ENCODE assay signal across 20 mouse cellular contexts in the genomic region with DNA sequence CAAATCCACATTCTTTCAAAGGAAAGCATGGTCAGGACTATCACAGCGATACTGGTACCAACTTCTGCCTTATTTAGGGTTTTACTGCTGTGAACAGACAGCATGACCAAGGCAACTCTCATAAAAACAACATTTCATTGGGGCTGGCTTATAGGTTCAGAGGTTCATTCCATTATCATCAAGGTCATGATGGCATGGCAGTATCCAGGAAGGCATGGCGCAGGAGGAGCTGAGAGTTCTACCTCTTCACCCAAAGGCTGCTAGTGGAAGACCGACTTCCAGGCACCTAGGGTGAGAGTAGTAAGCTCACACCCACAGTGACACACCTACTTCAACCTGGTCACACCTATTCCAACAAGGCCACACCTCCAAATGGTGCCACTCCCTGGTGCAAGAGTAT. TPM values are rescaled to one million over a fixed set of nuclear protein-coding genes. Genes with fewer than 3 reads are reported as not detected.
"Had no signal": no experiment of that assay in that cellular context is flagged by ENCODE, and none has a peak within 500 bp of the region (broad histone marks: within the 10 kb centered on the region; RNA-seq: fewer than 3 reads in every experiment).

No protein-coding gene starts in this region.

RNA-seq across cellular contexts. Expression of gene Speer4d, which starts 2.7 kb away (rescaled TPM):
- polyA plus RNA-seq: cortical plate, adult 2 months; embryonic facial prominence, embryonic 10.5 days; embryonic facial prominence, embryonic 11.5 days; embryonic facial prominence, embryonic 12.5 days; embryonic facial prominence, embryonic 13.5 days; embryonic facial prominence, embryonic 14.5 days; embryonic facial prominence, embryonic 15.5 days; erythroblast, embryonic 14.5 days; forebrain, embryonic 10.5 days; forebrain, embryonic 11.5 days; forebrain, embryonic 12.5 days; forebrain, embryonic 13.5 days; forebrain, embryonic 14.5 days; forebrain, embryonic 15.5 days; forebrain, embryonic 16.5 days; forebrain, postnatal 0 days; frontal cortex, adult 2 months; gonadal fat pad, adult 2 months; heart, adult 2 months had no signal

RNA-seq across cellular contexts. Expression of gene Gm21083, which starts 39.1 kb away (rescaled TPM):
- polyA plus RNA-seq: cerebellum, adult 2 months; cortical plate, adult 2 months; embryonic facial prominence, embryonic 10.5 days; embryonic facial prominence, embryonic 11.5 days; embryonic facial prominence, embryonic 12.5 days; embryonic facial prominence, embryonic 13.5 days; embryonic facial prominence, embryonic 14.5 days; embryonic facial prominence, embryonic 15.5 days; erythroblast, embryonic 14.5 days; forebrain, embryonic 10.5 days; forebrain, embryonic 11.5 days; forebrain, embryonic 12.5 days; forebrain, embryonic 13.5 days; forebrain, embryonic 14.5 days; forebrain, embryonic 15.5 days; forebrain, embryonic 16.5 days; forebrain, postnatal 0 days; frontal cortex, adult 2 months; gonadal fat pad, adult 2 months; heart, adult 2 months had no signal

RNA-seq across cellular contexts. Expression of gene 4930572O03Rik, which starts 40.7 kb away (rescaled TPM):
- polyA plus RNA-seq: cerebellum, adult 2 months; cortical plate, adult 2 months; embryonic facial prominence, embryonic 10.5 days; embryonic facial prominence, embryonic 11.5 days; embryonic facial prominence, embryonic 12.5 days; embryonic facial prominence, embryonic 13.5 days; embryonic facial prominence, embryonic 14.5 days; embryonic facial prominence, embryonic 15.5 days; erythroblast, embryonic 14.5 days; forebrain, embryonic 10.5 days; forebrain, embryonic 11.5 days; forebrain, embryonic 12.5 days; forebrain, embryonic 13.5 days; forebrain, embryonic 14.5 days; forebrain, embryonic 15.5 days; forebrain, embryonic 16.5 days; forebrain, postnatal 0 days; frontal cortex, adult 2 months; gonadal fat pad, adult 2 months; heart, adult 2 months had no signal
